Mouse (Mus musculus) heart, adult 2 months (tissue): Measurements from ENCODE around the gene Naa16. TPM values are rescaled to one million over a fixed set of nuclear protein-coding genes. Genes with fewer than 3 reads are reported as not detected.
A peak's percentile ranks its signal among the peaks of the same experiment; 100 is the strongest.

Experiments used
- DNase-seq, 2 experiments: peaks; one replicate each; pipeline ENCODE4 v3.0.0; 2021
- H3K27ac ChIP-seq: fragments of 200-600 bp; 2 replicates; pipeline ENCODE4 v1.8.1; 2022
- H3K27me3 ChIP-seq: fragments of 200-500 bp; 2 replicates; pipeline ENCODE4 v1.6.1; 2012; ENCODE audit warnings: mild to moderate bottlenecking, low read length, inconsistent platforms, mixed read lengths; ENCODE audit not compliant: control insufficient read depth, insufficient read depth
- H3K36me3 ChIP-seq: fragments of 200-500 bp; 2 replicates; pipeline ENCODE4 v1.6.1; 2012; ENCODE audit warnings: low read length, inconsistent platforms; ENCODE audit not compliant: control insufficient read depth, insufficient read depth
- H3K4me1 ChIP-seq: fragments of 200-500 bp; 2 replicates; pipeline ENCODE4 v1.6.1; 2011; ENCODE audit warnings: low read length; ENCODE audit not compliant: control insufficient read depth, insufficient read depth
- H3K4me3 ChIP-seq: fragments of 200-600 bp; 2 replicates; pipeline ENCODE4 v1.8.1; 2022
- H3K79me2 ChIP-seq: fragments of 200-500 bp; replicated peaks from 2 replicates; pipeline ENCODE4 v1.6.1; 2012; ENCODE audit warnings: mild to moderate bottlenecking, inconsistent platforms, low read length, moderate library complexity, mixed read lengths; ENCODE audit not compliant: control insufficient read depth, insufficient read depth
- H3K9ac ChIP-seq: fragments of 200-500 bp; 2 replicates; pipeline ENCODE4 v1.6.1; 2012; ENCODE audit warnings: low read depth, mild to moderate bottlenecking, control low read depth, inconsistent platforms, low read length, mixed read lengths
- CTCF ChIP-seq: fragments of 200-600 bp; IDR thresholded peaks from 2 replicates; pipeline ENCODE4 v1.8.1; 2022; ENCODE audit warnings: antibody characterized with exemption, mild to moderate bottlenecking, moderate library complexity
- EP300 ChIP-seq: fragments of 200-500 bp; IDR thresholded peaks from 2 replicates; pipeline ENCODE4 v1.6.1; 2011; ENCODE audit warnings: low read depth, low read length, control low read depth; ENCODE audit not compliant: insufficient read depth
- POLR2A ChIP-seq: fragments of 200-500 bp; IDR thresholded peaks from 2 replicates; pipeline ENCODE4 v1.6.1; 2011; ENCODE audit warnings: mild to moderate bottlenecking, low read depth, low read length, control low read depth; ENCODE audit not compliant: insufficient read depth
- WGBS: fragments of 180-500 bp; shearing (Covaris S2); methylation state at CpG from one replicate; pipeline ENCODE4 v1.1.7; 2018; 5-methylcytosine and 5-hydroxymethylcytosine counted together
- intact Hi-C: fragments of 180-260 bp; cut with DNase I; formaldehyde crosslinking; loops from one replicate; pipeline ENCODE4 v1.15.1; 2025
- polyA plus RNA-seq: library from polyadenylated mRNA; depleted of rRNA; stranded (reverse); fragments of >200 nt; gene quantifications from 2 replicates; pipeline ENCODE4 v1.2.3, GENCODE M21; 2012
- total RNA-seq, 2 experiments: library from RNA; stranded (reverse); gene quantifications; 2 replicates each; pipeline ENCODE4 v1.2.3; 2021

Naa16 gene
- total and polyA plus RNA-seq, 3 experiments, result 1.8 to 9.7 (median 7.9) TPM

GRCm38 (mm10) chr14:79303150-79303549, 87.4 kb downstream of the Naa16 start:
- intact Hi-C loops, result loop anchor here (2.0 kb wide), 1 partner anchor 18 kb away; no protein-coding TSS in a partner anchor
- Histone ChIP-seq H3K27ac (no peak overlapping the region), H3K79me2 (no peaks in the 10 kb centered on the region), H3K4me3 (no peak overlapping the region), H3K9ac (no peak overlapping the region), H3K27me3 (no peaks in the 10 kb centered on the region), H3K4me1 (peaks cover 2% of the 10 kb centered on the region; the same call in 1 of the 2 replicates), H3K36me3 (no peaks in the 10 kb centered on the region)
- WGBS, result 96% methylated on average over 2 of the region's 2 CpGs
- no peak for DNase-seq
- TF ChIP-seq CTCF (no peak), POLR2A (no peak), EP300 (no peak)

- TF ChIP-seq CTCF (peak; percentile 96), EP300 (0 out of 2 replicates have a peak, but pooled peaks have one; percentile 69), POLR2A (peak; percentile 99)
- peaks cover 2% of the 10 kb centered on the region; the same call in 1 of the 2 replicates for H3K4me1 ChIP-seq
- WGBS, result under 1% methylated on average over 34 of the region's 34 CpGs
Measured at GRCm38 (mm10) chr14:79301466-79301875, 89.1 kb downstream of the Naa16 start, which contains the start of gene Rgcc. Gene Rgcc (minus strand): TSS chr14:79301645.

DNA sequence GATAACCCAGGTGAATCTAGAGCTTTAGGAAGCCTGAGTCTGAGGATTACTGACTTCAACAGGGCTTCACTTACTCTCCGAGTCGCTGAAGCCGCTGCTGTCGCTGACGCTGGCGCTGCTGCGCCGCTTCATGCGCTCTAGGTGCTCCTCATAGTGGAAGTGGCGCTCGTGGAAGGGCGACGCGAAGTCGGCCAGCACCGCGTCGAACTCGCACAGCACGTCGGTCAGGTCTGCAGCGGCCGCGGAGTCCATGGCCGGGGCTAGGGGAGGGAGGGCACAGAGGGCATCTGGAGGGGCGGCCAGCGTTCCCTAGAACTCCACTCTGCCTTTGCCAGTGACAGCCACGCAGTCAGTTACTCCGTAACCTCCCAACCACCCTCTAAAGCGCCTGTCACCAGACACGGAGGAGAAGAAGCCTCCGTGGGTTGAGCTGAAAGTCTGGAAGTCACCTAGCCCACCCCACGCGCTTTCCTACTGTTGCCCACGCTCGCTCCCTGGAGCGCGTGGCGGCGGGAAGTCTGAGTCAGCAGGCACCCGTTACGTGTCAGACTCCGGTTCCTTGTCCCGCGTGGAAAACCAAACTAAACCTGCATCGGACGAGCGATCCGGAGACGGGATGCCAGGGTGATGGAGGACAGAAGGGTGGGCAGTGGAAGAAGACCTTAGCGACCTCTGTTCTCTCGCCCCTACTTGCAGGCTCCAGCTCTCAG, 89.8 kb downstream of the Naa16 start:
- peaks cover 4% of the 10 kb centered on the region; the same call in 1 of the 2 replicates for H3K4me1 ChIP-seq
- peak overlapping the region; percentile 86 for H3K9ac ChIP-seq
- peak overlapping the region; percentile 69 for H3K27ac ChIP-seq
- intact Hi-C loops, result loop anchor here (2.0 kb wide), 1 partner anchor 74 kb away; no protein-coding TSS in a partner anchor
- no peaks in the 10 kb centered on the region for H3K79me2 ChIP-seq
- peak overlapping the region; percentile 74 for H3K4me3 ChIP-seq
- H3K36me3 ChIP-seq, result peaks cover 2% of the 10 kb centered on the region; the same call in 1 of the 2 replicates
- no peaks in the 10 kb centered on the region for H3K27me3 ChIP-seq
- peak; percentile 31 to 37 for DNase-seq
- TF ChIP-seq POLR2A (no peak), CTCF (no peak), EP300 (no peak)
- 1% methylated on average over 52 of the region's 52 CpGs for WGBS

More at GRCm38 (mm10) chr14:79301466-79301875, 89.1 kb downstream of the Naa16 start, which contains the start of gene Rgcc:
- Histone ChIP-seq H3K9ac (peak within 1 kb of the TSS; percentile 86), H3K27me3 (no peaks in the 10 kb centered on the region), H3K4me3 (peak within 1 kb of the TSS; percentile 74), H3K27ac (peak within 1 kb of the TSS; percentile 69), H3K36me3 (no peaks in the 10 kb centered on the region; the same call in 1 of the 2 replicates), H3K79me2 (no peaks in the 10 kb centered on the region)
- peak; percentile 96 for DNase-seq
- intact Hi-C loops, result loop anchor here (2.0 kb wide), 1 partner anchor 75 kb away; no protein-coding TSS in a partner anchor

- Histone ChIP-seq H3K4me1 (peaks cover 4% of the 10 kb centered on the region; the same call in 1 of the 2 replicates), H3K9ac (peak overlapping the region; percentile 43), H3K36me3 (peaks cover 8% of the 10 kb centered on the region), H3K27ac (peak overlapping the region; percentile 69), H3K27me3 (no peaks in the 10 kb centered on the region), H3K4me3 (peak overlapping the region; percentile 74), H3K79me2 (no peaks in the 10 kb centered on the region)
- no peak for TF ChIP-seq EP300
- no peak for TF ChIP-seq CTCF
- TF ChIP-seq POLR2A, result 0 out of 2 replicates have a peak, but pooled peaks have one; percentile 6
- no peak for DNase-seq
- intact Hi-C loops, result loop anchor here (2.0 to 5.0 kb wide), 2 partner anchors 73 to 117 kb away; no protein-coding TSS in a partner anchor
- WGBS, result 41% methylated on average over 6 of the region's 6 CpGs
Measured at GRCm38 (mm10) chr14:79299796-79300195, 90.8 kb downstream of the Naa16 start.

GRCm38 (mm10) chr14:79299230-79299629, 91.3 kb downstream of the Naa16 start:
- peak overlapping the region; percentile 47 for H3K27ac ChIP-seq
- H3K27me3 ChIP-seq, result no peaks in the 10 kb centered on the region
- no peaks in the 10 kb centered on the region for H3K79me2 ChIP-seq
- no peak for DNase-seq
- peaks cover 4% of the 10 kb centered on the region; the same call in 1 of the 2 replicates for H3K4me1 ChIP-seq
- intact Hi-C loops, result loop anchor here (5.0 kb wide), 1 partner anchor 117 kb away; no protein-coding TSS in a partner anchor
- WGBS, result 49% methylated on average over 4 of the region's 4 CpGs
- H3K9ac ChIP-seq, result peak overlapping the region; percentile 36; the same call in 1 of the 2 replicates
- peaks cover 9% of the 10 kb centered on the region for H3K36me3 ChIP-seq
- TF ChIP-seq EP300 (no peak), CTCF (no peak), POLR2A (no peak)
- H3K4me3 ChIP-seq, result peak overlapping the region; percentile 74
